Mouse (Mus musculus): ENCODE results near the gene 2200002D01Rik. TPM values are rescaled to one million over a fixed set of nuclear protein-coding genes. Genes with fewer than 3 reads are reported as not detected.

The 2200002D01Rik gene
- polyA plus RNA-seq (2015; fragmentation: Nextera tagmentation; extraction: Ambion mirVana), result 4.2 and 6.3 TPM in 2 replicates

- Histone ChIP-seq H3K4me2 (peak within 1 kb of the TSS; percentile 78), H3K9ac (peak within 1 kb of the TSS; percentile 3; the same call in 1 of the 2 replicates), H3K4me3 (replicated peaks) (peak within 1 kb of the TSS; percentile 54), H3K27me3 (no peaks in the 10 kb centered on the region), H3K4me1 (replicated peaks) (peaks cover 30% of the 10 kb centered on the region), H3K9me3 (replicated peaks) (no peaks in the 10 kb centered on the region), H3K36me3 (replicated peaks) (no peaks in the 10 kb centered on the region; the same call in 1 of the 2 replicates), H3K27ac (replicated peaks) (no peak within 1 kb of the TSS)
- ATAC-seq (ENCODE audit: insufficient read depth), result peak; percentile 20; the same call in 1 of the 2 replicates
- 29% methylated on average over 20 of the region's 20 CpGs for WGBS (ENCODE audit: insufficient replicate concordance)
These were observed at the start of gene 2200002D01Rik for GRCm38 (mm10) chr7:29248261-29248841. Gene 2200002D01Rik, minus strand, starts transcription at chr7:29248466.

- WGBS (ENCODE audit: insufficient replicate concordance), result 10% methylated on average over 10 of the region's 10 CpGs
- Histone ChIP-seq H3K27me3 (peaks cover 7% of the 10 kb centered on the region), H3K4me2 (no peak overlapping the region), H3K9me3 (replicated peaks) (no peaks in the 10 kb centered on the region), H3K36me3 (replicated peaks) (no peaks in the 10 kb centered on the region), H3K4me3 (replicated peaks) (no peak overlapping the region), H3K9ac (no peak overlapping the region), H3K4me1 (replicated peaks) (peaks cover 14% of the 10 kb centered on the region), H3K27ac (replicated peaks) (no peak overlapping the region)
- ATAC-seq (ENCODE audit: insufficient read depth), result no peak
These were observed 48.7 kb upstream of the 2200002D01Rik start for GRCm38 (mm10) chr7:29296998-29297397.

- Histone ChIP-seq H3K9ac (no peak overlapping the region), H3K4me1 (replicated peaks) (peaks cover 16% of the 10 kb centered on the region; the same call in 1 of the 2 replicates), H3K36me3 (replicated peaks) (no peaks in the 10 kb centered on the region), H3K27me3 (no peaks in the 10 kb centered on the region; the same call in none of the 2 replicates), H3K4me3 (replicated peaks) (no peak overlapping the region), H3K9me3 (replicated peaks) (no peaks in the 10 kb centered on the region), H3K4me2 (no peak overlapping the region), H3K27ac (replicated peaks) (no peak overlapping the region)
- 63% methylated on average over 24 of the region's 24 CpGs for WGBS (ENCODE audit: insufficient replicate concordance)
- no peak for ATAC-seq (ENCODE audit: insufficient read depth)
These were observed 47.8 kb upstream of the 2200002D01Rik start for GRCm38 (mm10) chr7:29295861-29296647.

- no peaks in the 10 kb centered on the region for H3K9me3 ChIP-seq (replicated peaks)
- ATAC-seq (ENCODE audit: insufficient read depth), result no peak
- H3K4me1 ChIP-seq (replicated peaks), result peaks cover 19% of the 10 kb centered on the region
- 54% methylated on average over 13 of the region's 13 CpGs for WGBS (ENCODE audit: insufficient replicate concordance)
- H3K4me2 ChIP-seq, result no peak overlapping the region
- H3K9ac ChIP-seq, result no peak overlapping the region
- no peaks in the 10 kb centered on the region for H3K36me3 ChIP-seq (replicated peaks)
- H3K27ac ChIP-seq (replicated peaks), result no peak overlapping the region
- peaks cover 16% of the 10 kb centered on the region for H3K27me3 ChIP-seq
- H3K4me3 ChIP-seq (replicated peaks), result no peak overlapping the region
These were observed 46.0 kb upstream of the 2200002D01Rik start for GRCm38 (mm10) chr7:29294111-29294761.

GRCm38 (mm10) chr7:29293131-29294065 lies 45.1 kb upstream of the 2200002D01Rik start:
- H3K27me3 ChIP-seq, result peaks cover 21% of the 10 kb centered on the region
- no peak overlapping the region for H3K4me3 ChIP-seq (replicated peaks)
- no peaks in the 10 kb centered on the region for H3K9me3 ChIP-seq (replicated peaks)
- H3K36me3 ChIP-seq (replicated peaks), result no peaks in the 10 kb centered on the region
- no peak for ATAC-seq (ENCODE audit: insufficient read depth)
- WGBS (ENCODE audit: insufficient replicate concordance), result 53% methylated on average over 19 of the region's 19 CpGs
- H3K4me2 ChIP-seq, result no peak overlapping the region
- peaks cover 26% of the 10 kb centered on the region for H3K4me1 ChIP-seq (replicated peaks)
- H3K27ac ChIP-seq (replicated peaks), result no peak overlapping the region
- no peak overlapping the region for H3K9ac ChIP-seq

GRCm38 (mm10) chr7:29292458-29293098 lies 44.3 kb upstream of the 2200002D01Rik start:
- H3K27me3 ChIP-seq, result peaks cover 21% of the 10 kb centered on the region

GRCm38 (mm10) chr7:29291616-29292457 lies 43.6 kb upstream of the 2200002D01Rik start:
- Histone ChIP-seq H3K27ac (replicated peaks) (no peak overlapping the region), H3K4me3 (replicated peaks) (no peak overlapping the region), H3K36me3 (replicated peaks) (no peaks in the 10 kb centered on the region), H3K4me2 (no peak overlapping the region), H3K4me1 (replicated peaks) (peaks cover 26% of the 10 kb centered on the region), H3K9me3 (replicated peaks) (no peaks in the 10 kb centered on the region), H3K9ac (no peak overlapping the region), H3K27me3 (peaks cover 26% of the 10 kb centered on the region)
- ATAC-seq (ENCODE audit: insufficient read depth), result no peak
- whole genome bisulfite sequencing (ENCODE audit: insufficient replicate concordance), result 29% methylated on average over 7 of the region's 7 CpGs

More at GRCm38 (mm10) chr7:29292458-29293098, 44.3 kb upstream of the 2200002D01Rik start:
- Histone ChIP-seq H3K36me3 (replicated peaks) (no peaks in the 10 kb centered on the region), H3K9ac (no peak overlapping the region), H3K4me2 (no peak overlapping the region), H3K27ac (replicated peaks) (no peak overlapping the region), H3K9me3 (replicated peaks) (no peaks in the 10 kb centered on the region), H3K4me1 (replicated peaks) (peaks cover 26% of the 10 kb centered on the region), H3K4me3 (replicated peaks) (no peak overlapping the region)
- 29% methylated on average over 8 of the region's 8 CpGs for WGBS (ENCODE audit: insufficient replicate concordance)
- no peak for ATAC-seq (ENCODE audit: insufficient read depth)

- Histone ChIP-seq H3K27me3 (peaks cover 26% of the 10 kb centered on the region), H3K36me3 (replicated peaks) (no peaks in the 10 kb centered on the region), H3K9me3 (replicated peaks) (no peaks in the 10 kb centered on the region), H3K4me3 (replicated peaks) (no peak overlapping the region), H3K9ac (no peak overlapping the region), H3K4me2 (no peak overlapping the region), H3K4me1 (replicated peaks) (peaks cover 26% of the 10 kb centered on the region), H3K27ac (replicated peaks) (no peak overlapping the region)
- ATAC-seq (ENCODE audit: insufficient read depth), result no peak
- WGBS (ENCODE audit: insufficient replicate concordance), result 55% methylated on average over 11 of the region's 11 CpGs
These were observed 42.6 kb upstream of the 2200002D01Rik start for GRCm38 (mm10) chr7:29290691-29291485.

- peaks cover 26% of the 10 kb centered on the region for H3K4me1 ChIP-seq (replicated peaks)
- H3K4me2 ChIP-seq, result peak overlapping the region; percentile 88; the same call in 1 of the 2 replicates
- H3K9ac ChIP-seq, result no peak overlapping the region
- WGBS (ENCODE audit: insufficient replicate concordance), result 74% methylated on average over 6 of the region's 6 CpGs
- no peak for ATAC-seq (ENCODE audit: insufficient read depth)
- H3K27me3 ChIP-seq, result peaks cover 26% of the 10 kb centered on the region
- no peak overlapping the region for H3K4me3 ChIP-seq (replicated peaks)
- H3K36me3 ChIP-seq (replicated peaks), result no peaks in the 10 kb centered on the region
- no peaks in the 10 kb centered on the region for H3K9me3 ChIP-seq (replicated peaks)
- H3K27ac ChIP-seq (replicated peaks), result no peak overlapping the region
These were observed 41.6 kb upstream of the 2200002D01Rik start for GRCm38 (mm10) chr7:29289856-29290255.
